Mouse (Mus musculus) bone marrow, adult 2 months (tissue): ENCODE measurements around the gene Dbnl. TPM values are rescaled to one million over a fixed set of nuclear protein-coding genes. Genes with fewer than 3 reads are reported as not detected.

ENCODE experiments used
- H3K27ac ChIP-seq: fragments of 200-500 bp; 2 replicates; pipeline ENCODE4 v1.5.1; 2012; ENCODE audit warnings: low read depth, mild to moderate bottlenecking, control low read depth, inconsistent platforms, low read length; ENCODE audit not compliant: control insufficient read depth, poor library complexity, insufficient read depth
- H3K4me1 ChIP-seq: fragments of 200-500 bp; 2 replicates; pipeline ENCODE4 v1.6.1; 2011; ENCODE audit warnings: low read length; ENCODE audit not compliant: control insufficient read depth, insufficient read depth
- H3K4me3 ChIP-seq: fragments of 200-500 bp; replicated peaks from 2 replicates; pipeline ENCODE3; 2011; ENCODE audit warnings: mild to moderate bottlenecking, low read depth, low read length, control low read depth; ENCODE audit not compliant: control insufficient read depth
- CTCF ChIP-seq: fragments of 200-500 bp; IDR thresholded peaks from 2 replicates; pipeline ENCODE4 v1.5.1; 2011; ENCODE audit warnings: low read length, control low read depth; ENCODE audit not compliant: control insufficient read depth, insufficient read depth
- POLR2A ChIP-seq: fragments of 200-500 bp; IDR thresholded peaks from 2 replicates; pipeline ENCODE4 v1.6.1; 2011; ENCODE audit warnings: low read depth, mild to moderate bottlenecking, control low read depth, low read length, borderline replicate concordance; ENCODE audit not compliant: control insufficient read depth
- WGBS: fragments of 180-500 bp; shearing (Covaris S2); methylation state at CpG from one replicate; pipeline ENCODE4 v1.1.7; 2018; 5-methylcytosine and 5-hydroxymethylcytosine counted together
- polyA plus RNA-seq: library from polyadenylated mRNA; stranded (reverse); fragments of >200 nt; gene quantifications from 2 replicates; pipeline ENCODE4 v1.2.4, GENCODE M21; 2011; ENCODE audit warnings: low replicate concordance; ENCODE audit not compliant: missing spikeins, insufficient read depth, insufficient read length

Gene Dbnl
- polyA plus RNA-seq, 1 experiment = 72.4 TPM

- Histone ChIP-seq H3K27ac (no peak overlapping the region), H3K4me3 (no peak overlapping the region), H3K4me1 (no peaks in the 10 kb centered on the region)
- TF ChIP-seq CTCF = no peak
- WGBS = 87% methylated on average over 2 of the region's 2 CpGs
These were observed 34.5 kb upstream of the Dbnl start for GRCm38 (mm10) chr11:5753755-5754154.

- peak within 1 kb of the TSS; percentile 96 for H3K4me3 ChIP-seq
- TF ChIP-seq CTCF (peak; percentile 14; the same call in 1 of the 2 replicates), POLR2A (peak; percentile 94)
- peaks cover 3% of the 10 kb centered on the region; the same call in 1 of the 2 replicates for H3K4me1 ChIP-seq
- H3K27ac ChIP-seq = peak within 1 kb of the TSS; percentile 96
- under 1% methylated on average over 68 of the region's 68 CpGs for WGBS
These were observed 26.3 kb upstream of the Dbnl start, which contains the start of gene Urgcp for GRCm38 (mm10) chr11:5761820-5762632. TSS of gene Urgcp (minus strand) at chr11:5762376.

- peaks cover 3% of the 10 kb centered on the region; the same call in 1 of the 2 replicates for H3K4me1 ChIP-seq
- peak overlapping the region; percentile 96 for H3K4me3 ChIP-seq
- 5% methylated on average over 6 of the region's 6 CpGs for WGBS
- TF ChIP-seq CTCF = no peak
- TF ChIP-seq POLR2A = no peak
- H3K27ac ChIP-seq = no peak overlapping the region
These were observed 25.7 kb upstream of the Dbnl start for GRCm38 (mm10) chr11:5762633-5762982.

GRCm38 (mm10) chr11:5766019-5766418 is 22.3 kb upstream of the Dbnl start:
- peaks cover 1% of the 10 kb centered on the region; the same call in 1 of the 2 replicates for H3K4me1 ChIP-seq
- WGBS = 84% methylated on average over 6 of the region's 6 CpGs
- no peak for TF ChIP-seq CTCF
- no peak overlapping the region for H3K27ac ChIP-seq
- H3K4me3 ChIP-seq = no peak overlapping the region

GRCm38 (mm10) chr11:5778481-5778880 is 9.8 kb upstream of the Dbnl start:
- Histone ChIP-seq H3K4me1 (no peaks in the 10 kb centered on the region), H3K27ac (no peak overlapping the region), H3K4me3 (no peak overlapping the region)
- WGBS = 73% methylated on average over 2 of the region's 2 CpGs
- TF ChIP-seq POLR2A = no peak
- TF ChIP-seq CTCF = peak; percentile 59

GRCm38 (mm10) chr11:5780035-5780499 is 8.2 kb upstream of the Dbnl start:
- H3K27ac ChIP-seq = no peak overlapping the region
- 89% methylated on average over 6 of the region's 6 CpGs for WGBS
- no peak for TF ChIP-seq CTCF
- TF ChIP-seq POLR2A = no peak
- H3K4me1 ChIP-seq = no peaks in the 10 kb centered on the region
- no peak overlapping the region for H3K4me3 ChIP-seq

DNA sequence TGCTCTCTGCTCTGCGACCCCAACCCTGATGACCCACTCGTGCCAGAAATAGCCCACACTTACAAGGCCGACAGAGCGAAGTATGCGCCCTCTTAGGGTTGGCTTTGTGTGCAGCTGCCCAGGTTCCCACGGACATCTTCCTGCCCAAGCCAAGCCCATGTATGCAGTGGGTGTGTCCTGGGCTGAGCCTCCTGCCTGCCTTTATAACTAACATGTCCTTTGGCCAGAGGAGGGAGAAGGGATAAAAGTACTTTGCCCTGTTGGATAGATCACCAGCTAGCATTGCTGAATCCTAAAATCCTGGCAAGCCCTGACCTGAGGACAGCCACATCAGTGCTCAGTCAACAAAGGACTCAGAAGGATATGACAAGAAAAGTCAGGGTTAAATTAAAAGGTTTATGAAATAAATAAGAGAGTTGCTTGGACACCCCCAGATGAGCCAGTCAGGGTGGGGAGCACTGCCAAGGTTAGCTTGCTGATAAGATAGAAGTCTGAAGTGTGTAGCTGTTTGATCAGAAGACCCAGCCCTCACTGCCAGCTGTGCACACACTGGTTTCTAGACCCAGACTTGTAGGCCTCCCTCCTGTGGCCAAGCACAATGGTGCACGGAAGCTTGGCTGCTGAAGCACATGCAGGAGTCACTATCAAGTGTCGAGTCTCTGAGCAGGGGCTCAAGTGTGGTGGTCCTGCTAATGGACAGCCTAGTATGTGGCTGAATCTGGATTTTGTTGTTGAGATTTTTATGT is 5.9 kb upstream of the Dbnl start:
- Histone ChIP-seq H3K4me3 (no peak overlapping the region), H3K4me1 (peaks cover 2% of the 10 kb centered on the region; the same call in 1 of the 2 replicates), H3K27ac (no peak overlapping the region)
- WGBS = 71% methylated on average over 8 of the region's 8 CpGs
- TF ChIP-seq POLR2A (no peak), CTCF (peak; percentile 40)

DNA sequence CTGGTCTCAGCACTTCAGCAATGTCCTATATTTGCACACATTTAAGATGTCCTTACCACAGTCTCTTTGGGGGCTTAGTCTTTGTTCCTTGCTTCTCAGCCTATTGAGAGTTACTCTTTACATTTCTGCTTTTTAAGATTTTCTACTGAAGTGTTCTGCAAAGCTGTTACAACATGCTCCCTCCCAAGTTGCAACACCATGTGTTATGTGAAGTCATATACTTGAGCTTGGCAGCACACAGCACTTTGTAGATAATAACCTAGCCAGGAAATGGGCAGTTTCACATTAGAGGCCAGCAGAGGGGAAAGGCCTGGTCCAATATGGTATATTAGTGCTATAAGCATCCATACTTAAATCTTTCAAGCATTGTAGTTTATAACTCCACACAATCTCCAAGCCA is 2.6 kb upstream of the Dbnl start:
- Histone ChIP-seq H3K27ac (peak overlapping the region; percentile 80), H3K4me3 (no peak overlapping the region), H3K4me1 (peaks cover 6% of the 10 kb centered on the region)
- no peak for TF ChIP-seq POLR2A
